Mouse (Mus musculus): ENCODE data around the gene Snapc3. TPM values are rescaled to one million over a fixed set of nuclear protein-coding genes. Genes with fewer than 3 reads are reported as not detected.
"Not testable (repeated sequence)": the region's sequence is repeated elsewhere in the genome, so short reads cannot be mapped to it uniquely, and the experiment has no call there.

Gene Snapc3
- total RNA-seq, 2 experiments from 2014 or later, result 22.7 to 35.3 TPM

DNA sequence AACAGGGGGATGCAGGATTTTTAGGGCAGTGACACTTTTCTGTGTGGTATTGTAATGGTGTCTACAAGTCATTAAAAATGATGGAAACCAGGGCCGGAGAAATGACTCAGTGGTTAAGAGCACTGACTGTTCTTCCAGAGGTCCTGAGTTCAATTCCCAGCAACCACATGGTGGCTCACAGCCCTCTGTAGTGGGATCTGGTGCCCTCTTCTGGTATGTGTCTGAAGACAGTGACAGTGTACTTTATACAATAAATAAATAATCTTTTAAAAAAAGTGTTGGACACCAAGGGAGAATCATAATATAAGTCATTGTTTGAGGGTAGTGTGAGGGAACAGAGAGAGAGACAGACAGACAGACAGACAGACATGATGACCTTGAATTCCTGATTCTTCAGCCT lies 75.6 kb downstream of the Snapc3 start:
- no peak for ATAC-seq (ENCODE audit: poor library complexity, severe bottlenecking)

DNA sequence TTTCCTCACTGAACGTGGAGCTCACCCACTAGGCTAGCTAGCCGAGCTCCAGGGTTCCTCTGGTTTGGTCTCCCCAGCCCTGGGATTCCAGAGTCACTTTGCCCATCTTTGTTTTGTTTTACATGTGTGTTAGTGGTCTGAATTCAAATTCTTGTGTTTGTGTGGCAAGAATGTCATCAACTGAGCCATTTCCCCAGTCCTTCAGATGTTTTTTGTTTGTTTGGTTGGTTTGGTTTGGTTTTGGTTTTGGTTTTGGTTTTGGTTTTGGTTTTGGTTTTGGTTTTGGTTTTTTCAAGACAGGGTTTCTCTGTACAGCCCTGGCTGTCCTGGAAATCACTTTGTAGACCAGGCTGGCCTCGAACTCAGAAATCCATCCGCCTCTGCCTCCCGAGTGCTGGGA lies 79.5 kb downstream of the Snapc3 start:
- not testable (repeated sequence) for ATAC-seq (ENCODE audit: poor library complexity, severe bottlenecking)

DNA sequence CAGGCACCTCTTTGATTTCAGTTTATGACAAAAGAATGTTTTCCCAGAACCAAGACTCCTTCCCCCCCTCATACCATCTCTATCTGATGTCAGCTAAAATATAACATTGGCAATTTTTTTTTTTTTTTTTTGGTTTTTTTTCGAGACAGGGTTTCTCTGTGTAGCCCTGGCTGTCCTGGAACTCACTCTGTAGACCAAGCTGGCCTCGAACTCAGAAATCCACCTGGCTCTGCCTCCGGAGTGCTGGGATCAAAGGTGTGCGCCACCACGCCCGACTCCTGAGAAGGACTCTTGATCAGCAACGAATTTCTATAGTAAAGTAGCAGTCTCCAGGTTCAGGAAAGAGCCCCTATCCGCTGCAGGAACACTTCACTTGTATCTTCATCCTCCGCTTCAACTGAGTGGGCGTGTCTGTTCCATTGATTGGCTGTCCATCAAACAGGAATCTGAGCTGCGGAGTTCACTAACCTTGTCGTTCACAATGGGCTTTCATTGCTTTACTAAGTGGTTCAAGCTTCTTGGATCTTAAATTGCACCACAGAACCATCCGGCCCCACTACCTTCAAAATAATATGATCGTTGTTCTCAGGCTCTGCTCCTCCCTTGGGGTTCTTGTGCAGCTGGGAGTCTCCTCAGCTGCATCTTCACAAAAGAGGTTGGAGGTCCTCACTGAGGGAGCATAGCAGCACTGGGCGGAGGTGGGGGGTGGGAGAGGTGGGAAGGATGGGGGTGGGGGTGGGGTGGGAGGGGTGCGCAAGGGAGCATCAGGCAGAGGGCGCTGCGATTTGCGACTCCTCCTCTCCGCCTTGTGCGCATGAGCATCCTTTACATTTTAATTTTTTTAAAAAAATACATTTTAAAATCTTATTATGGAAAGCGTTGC lies 82.9 kb downstream of the Snapc3 start:
- no peak for ATAC-seq (ENCODE audit: poor library complexity, severe bottlenecking)

- no peak for ATAC-seq (ENCODE audit: poor library complexity, severe bottlenecking)
Measured at GRCm38 (mm10) chr4:83501037-83501430, 83.5 kb downstream of the Snapc3 start.

DNA sequence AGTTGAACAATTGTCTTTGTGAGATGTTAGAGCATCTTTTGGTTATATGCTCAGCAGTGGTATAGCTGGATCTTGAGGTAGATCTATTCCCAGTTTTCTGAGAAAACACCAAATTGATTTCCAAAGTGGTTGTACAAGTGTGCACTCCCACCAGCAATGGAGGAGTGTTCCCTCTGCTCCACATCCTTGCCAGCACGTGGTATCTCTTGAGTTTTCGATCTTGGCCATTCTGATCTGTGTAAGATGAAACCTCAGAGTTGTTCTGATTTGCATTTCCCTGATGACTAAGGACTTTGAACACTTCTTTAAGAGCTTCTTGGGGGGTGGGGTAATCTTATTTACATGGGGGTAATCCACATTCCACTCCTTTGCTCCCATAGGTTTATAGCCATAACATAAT lies 92.1 kb downstream of the Snapc3 start:
- no peak for ATAC-seq (ENCODE audit: poor library complexity, severe bottlenecking)

DNA sequence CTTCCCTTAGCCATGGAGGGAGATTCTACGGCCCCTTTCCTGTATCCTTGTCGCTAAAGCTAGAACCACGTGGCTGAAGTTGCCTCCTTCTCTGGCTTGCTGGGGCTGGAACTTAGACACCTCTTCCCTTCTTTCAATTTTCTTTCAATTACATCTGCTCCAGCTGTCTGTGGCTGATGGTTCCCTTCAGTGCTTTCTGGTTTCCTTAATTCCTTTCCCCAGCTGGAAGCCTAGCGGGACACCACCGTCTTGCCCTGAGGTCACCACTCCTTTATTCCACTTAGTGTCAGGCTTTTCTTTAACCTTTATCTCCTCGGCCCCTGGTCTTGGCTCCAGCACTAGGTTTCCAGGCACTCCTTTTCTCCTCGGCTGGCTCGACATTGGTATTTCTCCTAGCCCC lies 93.6 kb downstream of the Snapc3 start:
- ATAC-seq (ENCODE audit: poor library complexity, severe bottlenecking), result no peak

GRCm38 (mm10) chr4:83512217-83512616 lies 94.7 kb downstream of the Snapc3 start:
- ATAC-seq (ENCODE audit: poor library complexity, severe bottlenecking), result no peak

DNA sequence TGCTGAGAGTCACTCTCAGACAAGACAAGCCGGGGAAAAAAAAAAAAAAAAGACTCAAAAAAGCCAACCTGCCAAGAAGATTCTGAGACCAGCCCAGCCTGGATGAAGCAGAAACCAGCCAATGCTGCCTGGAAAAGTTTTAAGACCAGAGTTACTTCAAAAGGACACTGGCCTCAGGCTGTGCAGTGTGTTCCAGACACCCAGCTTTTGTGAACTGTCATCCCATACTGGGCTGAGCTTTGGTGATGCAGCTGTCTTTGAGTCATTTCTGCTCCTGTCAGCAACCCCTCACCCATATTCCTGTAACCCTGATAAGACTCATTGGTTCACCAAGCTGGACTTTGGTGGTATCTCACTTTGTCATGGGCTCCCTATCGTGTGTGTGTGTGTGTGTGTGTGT lies 95.1 kb downstream of the Snapc3 start:
- ATAC-seq (ENCODE audit: poor library complexity, severe bottlenecking), result no peak

GRCm38 (mm10) chr4:83514183-83514582 lies 96.7 kb downstream of the Snapc3 start:
- ATAC-seq (ENCODE audit: poor library complexity, severe bottlenecking), result no peak

- ATAC-seq (ENCODE audit: poor library complexity, severe bottlenecking), result no peak
Measured at GRCm38 (mm10) chr4:83514976-83515669, 97.6 kb downstream of the Snapc3 start.

DNA sequence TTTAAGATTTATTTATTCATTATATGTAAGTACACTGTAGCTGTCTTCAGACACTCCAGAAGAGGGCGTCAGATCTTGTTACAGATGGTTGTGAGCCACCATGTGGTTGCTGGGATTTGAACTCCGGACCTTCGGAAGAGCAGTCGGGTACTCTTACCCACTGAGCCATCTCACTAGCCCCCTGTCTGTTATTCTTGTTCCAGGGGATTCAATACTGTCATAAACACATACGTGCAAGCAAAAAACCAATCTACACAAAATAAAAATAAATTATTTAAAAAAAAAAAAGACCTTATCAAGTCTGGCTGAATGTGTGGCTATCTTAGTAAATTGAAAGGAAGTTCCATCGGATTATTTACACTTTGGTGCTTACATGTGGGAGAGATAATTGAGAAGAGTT lies 98.6 kb downstream of the Snapc3 start:
- ATAC-seq (ENCODE audit: poor library complexity, severe bottlenecking), result not testable (repeated sequence)

Other genes starting within 250 kb of the Snapc3 start
- gene Ttc39b, start 93.5 kb upstream of the Snapc3 start, total RNA-seq (2015), result 4.4 and 5.3 TPM in 2 replicates
- gene Ttc39b, start 93.5 kb upstream of the Snapc3 start, total RNA-seq (2017), result 4.9 and 5.0 TPM in 2 replicates
- gene Psip1, start 68.7 kb downstream of the Snapc3 start, total RNA-seq (2015), result 94.4 and 96.0 TPM in 2 replicates
- 109 and 111 TPM in 2 replicates for gene Psip1, start 68.7 kb downstream of the Snapc3 start, total RNA-seq (2017)
- gene Ccdc171, start 107.8 kb downstream of the Snapc3 start, total RNA-seq (2015), result 2.8 and 4.9 TPM in 2 replicates
- 4.8 and 7.1 TPM in 2 replicates for gene Ccdc171, start 107.8 kb downstream of the Snapc3 start, total RNA-seq (2017)

All from megakaryocyte, adult 5-6 weeks (primary cell).